Mouse (Mus musculus) lung, adult 2 months (tissue): Measurements from ENCODE around the gene Cryzl2. TPM values are rescaled to one million over a fixed set of nuclear protein-coding genes. Genes with fewer than 3 reads are reported as not detected.

Source experiments
- DNase-seq: peaks from one replicate; pipeline ENCODE4 v3.0.0; 2022
- H3K4me1 ChIP-seq: fragments of 200-500 bp; 2 replicates; pipeline ENCODE4 v1.6.1; 2011; ENCODE audit warnings: low read length; ENCODE audit not compliant: control insufficient read depth, insufficient read depth
- H3K4me3 ChIP-seq: fragments of 200-500 bp; replicated peaks from 2 replicates; pipeline ENCODE3; 2011; ENCODE audit warnings: low read depth, mild to moderate bottlenecking, control low read depth, low read length; ENCODE audit errors: extremely low read depth
- CTCF ChIP-seq: fragments of 200-500 bp; IDR thresholded peaks from 2 replicates; pipeline ENCODE4 v1.5.1; 2011; ENCODE audit warnings: mild to moderate bottlenecking, low read length, control low read depth; ENCODE audit not compliant: insufficient read depth
- POLR2A ChIP-seq: fragments of 200-500 bp; IDR thresholded peaks from 2 replicates; pipeline ENCODE4 v1.6.1; 2011; ENCODE audit warnings: low read depth, mild to moderate bottlenecking, control low read depth, low read length, borderline replicate concordance; ENCODE audit errors: extremely low read depth
- WGBS: fragments of 180-500 bp; shearing (Covaris S2); methylation state at CpG from one replicate; pipeline ENCODE4 v1.1.7; 2018; 5-methylcytosine and 5-hydroxymethylcytosine counted together
- polyA plus RNA-seq: library from polyadenylated mRNA; depleted of rRNA; stranded (reverse); fragments of >200 nt; gene quantifications from 2 replicates; pipeline ENCODE4 v1.2.3, GENCODE M21; 2012; rRNA removed

Gene Cryzl2
- polyA plus RNA-seq, 1 experiment = 15.0 TPM

DNA sequence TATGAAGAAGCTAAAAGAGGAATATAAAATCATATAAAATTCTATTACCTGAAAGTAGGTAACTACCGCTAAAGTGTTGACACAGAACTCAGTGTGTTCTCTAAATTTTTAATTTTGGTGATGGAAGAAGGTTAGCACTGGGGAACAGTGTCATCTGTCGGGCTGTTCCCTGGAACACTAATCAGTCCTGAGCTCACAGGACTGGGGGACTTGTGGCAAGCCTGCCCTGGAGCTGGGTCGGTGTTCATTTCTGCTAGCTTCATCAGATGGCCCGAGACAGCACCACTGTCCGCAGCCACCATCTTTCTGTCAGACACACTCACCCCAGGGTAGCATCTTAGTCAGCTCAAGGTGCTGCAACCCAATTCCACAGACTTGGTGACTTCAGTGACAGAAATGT is 63.9 kb downstream of the Cryzl2 start:
- 91% methylated on average over 5 of the region's 5 CpGs for WGBS
- H3K4me1 ChIP-seq = peaks cover 10% of the 10 kb centered on the region

DNA sequence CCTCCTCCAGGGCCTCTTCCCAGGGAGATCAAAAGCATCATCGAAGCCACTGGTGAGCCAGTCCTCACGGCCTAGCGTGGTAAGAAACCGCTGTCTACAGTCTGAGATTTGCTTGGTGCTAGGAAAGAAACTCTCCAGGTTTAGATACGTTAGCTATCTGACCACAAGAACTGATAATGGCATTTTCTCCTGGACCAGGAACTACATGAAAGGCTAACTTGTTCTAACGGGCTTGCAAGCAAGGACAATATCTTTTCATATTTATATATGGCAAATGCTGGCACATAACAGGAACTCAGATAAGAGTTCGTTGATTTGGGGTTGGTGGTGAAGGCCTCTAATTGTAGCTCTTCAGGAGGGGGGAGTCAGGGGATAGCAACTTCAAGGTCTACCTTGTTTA is 66.4 kb downstream of the Cryzl2 start:
- H3K4me3 ChIP-seq = no peak overlapping the region
- DNase-seq = no peak
- WGBS = 80% methylated on average over 7 of the region's 7 CpGs
- no peak for TF ChIP-seq CTCF
- TF ChIP-seq POLR2A = no peak
- peaks cover 12% of the 10 kb centered on the region for H3K4me1 ChIP-seq

More for the DNA sequence above, 63.9 kb downstream of the Cryzl2 start:
- H3K4me3 ChIP-seq = no peak overlapping the region
- TF ChIP-seq POLR2A (no peak), CTCF (no peak)
- DNase-seq = no peak

DNA sequence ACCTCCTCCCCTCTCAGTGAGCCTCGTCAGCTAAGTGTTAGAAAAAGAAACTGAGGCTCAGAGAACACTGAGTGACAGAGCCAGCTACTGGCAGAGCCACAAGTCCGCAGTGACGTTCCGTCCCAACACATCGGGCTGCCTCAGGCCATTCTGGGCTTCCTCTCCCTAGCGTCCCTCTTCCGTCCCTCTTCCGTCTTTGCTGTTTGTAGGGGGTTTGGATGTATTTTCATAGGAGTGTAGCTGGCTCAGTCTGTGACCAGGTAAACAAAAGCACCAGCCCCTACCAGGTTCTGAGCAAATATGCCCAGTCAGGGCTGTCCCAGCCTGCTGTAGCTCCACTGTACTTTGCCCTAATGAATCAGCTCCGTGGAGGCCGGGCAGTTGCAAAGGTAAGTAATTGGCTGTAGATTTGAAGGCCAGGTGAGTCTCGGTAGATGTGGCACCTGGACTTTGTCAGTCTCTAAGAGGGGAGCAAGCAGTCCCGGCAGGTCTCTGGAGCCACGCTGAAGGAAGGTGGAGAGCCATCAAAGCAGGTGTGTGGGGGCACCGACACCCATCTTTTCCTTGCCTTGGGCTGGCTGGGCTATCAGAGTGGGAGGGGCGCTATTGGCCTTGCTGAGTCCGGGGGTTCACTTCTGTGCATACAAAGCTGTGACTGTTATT is 67.4 kb downstream of the Cryzl2 start:
- WGBS = 79% methylated on average over 16 of the region's 16 CpGs
- DNase-seq = no peak
- Histone ChIP-seq H3K4me1 (peaks cover 12% of the 10 kb centered on the region), H3K4me3 (no peak overlapping the region)
- TF ChIP-seq POLR2A = no peak
- no peak for TF ChIP-seq CTCF

DNA sequence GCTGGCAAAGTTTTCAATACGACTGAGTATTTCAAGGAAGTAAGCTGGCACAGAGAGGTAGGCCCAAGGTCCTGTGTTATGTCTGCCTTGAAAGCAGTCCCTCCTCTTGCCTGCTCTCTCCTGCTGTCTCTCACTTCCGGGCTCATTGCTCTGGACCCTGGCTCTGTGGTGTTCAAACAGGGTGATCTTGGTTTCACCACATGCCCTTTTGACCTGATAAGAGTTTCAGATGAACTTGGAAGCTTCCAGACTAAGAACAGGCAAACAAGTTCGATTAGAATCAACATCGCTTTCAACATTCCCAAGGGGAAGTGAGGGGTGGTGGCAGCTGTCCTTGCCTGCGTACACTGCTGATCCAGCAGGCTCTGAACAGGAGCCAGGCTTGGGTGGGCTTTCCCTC is 68.2 kb downstream of the Cryzl2 start:
- 33% methylated on average over 5 of the region's 5 CpGs for WGBS

DNA sequence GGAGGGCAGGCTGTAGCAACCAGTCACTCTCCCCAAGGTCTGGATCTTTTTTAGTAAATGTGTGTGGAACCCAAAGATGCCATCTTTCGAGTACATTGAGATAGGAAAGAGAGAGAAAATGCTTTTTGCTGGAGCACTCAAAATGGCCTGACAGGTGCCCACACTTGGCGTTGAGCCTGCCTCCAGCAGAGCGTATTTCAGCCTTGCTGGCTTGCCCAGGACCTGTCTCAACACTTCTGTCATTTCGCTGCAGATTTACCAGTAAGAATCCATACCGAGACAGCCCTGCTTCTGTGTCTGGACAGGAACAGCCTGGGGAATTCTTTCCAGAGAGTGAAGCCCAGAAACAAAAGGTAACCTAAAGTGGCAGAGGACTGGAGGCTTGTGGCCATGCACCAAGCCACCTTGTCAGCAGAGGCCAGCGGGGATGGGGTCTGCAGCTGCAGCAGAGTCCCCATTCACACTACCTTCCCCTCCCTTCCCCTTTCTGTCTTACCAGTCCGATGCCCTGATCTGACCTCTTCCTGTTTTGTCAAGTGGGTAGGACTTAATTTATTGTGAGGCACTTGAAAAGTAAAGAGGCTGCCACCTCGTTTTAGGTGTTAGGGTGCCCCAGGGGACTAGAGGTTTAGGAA is 74.6 kb downstream of the Cryzl2 start:
- H3K4me3 ChIP-seq = no peak overlapping the region
- no peaks in the 10 kb centered on the region; the same call in 1 of the 2 replicates for H3K4me1 ChIP-seq
- WGBS = 50% methylated on average over 8 of the region's 8 CpGs
- no peak for DNase-seq
- TF ChIP-seq POLR2A (no peak), CTCF (no peak)

More for the DNA sequence above, 68.2 kb downstream of the Cryzl2 start:
- Histone ChIP-seq H3K4me1 (peaks cover 12% of the 10 kb centered on the region), H3K4me3 (no peak overlapping the region)
- TF ChIP-seq POLR2A (no peak), CTCF (no peak)
- no peak for DNase-seq

GRCm38 (mm10) chr1:157535571-157535970 is 77.2 kb downstream of the Cryzl2 start:
- Histone ChIP-seq H3K4me1 (no peaks in the 10 kb centered on the region; the same call in 1 of the 2 replicates), H3K4me3 (no peak overlapping the region)
- WGBS = 91% methylated on average over 1 of the region's 1 CpGs
- DNase-seq = no peak
- no peak for TF ChIP-seq CTCF
- no peak for TF ChIP-seq POLR2A

DNA sequence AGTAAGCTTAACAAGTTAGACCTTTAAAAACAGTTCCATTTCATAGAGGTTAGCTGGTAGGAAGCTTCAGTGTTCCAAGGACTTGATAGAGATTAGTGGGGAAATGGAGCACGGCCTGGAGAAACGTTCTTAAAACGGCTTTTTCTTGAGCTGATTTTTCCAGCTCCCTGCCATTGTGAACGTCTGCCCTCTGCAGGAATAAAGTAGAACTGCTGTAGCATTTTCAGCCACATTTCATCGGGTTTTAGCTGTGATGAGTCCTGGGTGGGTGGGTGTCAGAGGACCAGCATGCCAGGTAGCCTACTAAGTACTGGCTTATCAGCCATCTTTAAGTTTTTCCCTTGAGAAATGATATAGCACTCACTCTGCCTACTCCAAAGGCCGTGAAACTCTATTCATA is 78.1 kb downstream of the Cryzl2 start:
- Histone ChIP-seq H3K4me3 (no peak overlapping the region), H3K4me1 (no peaks in the 10 kb centered on the region; the same call in 1 of the 2 replicates)
- no peak for DNase-seq
- 10% methylated on average over 6 of the region's 6 CpGs for WGBS
- TF ChIP-seq POLR2A (no peak), CTCF (peak; percentile 35; the same call in 1 of the 2 replicates)

DNA sequence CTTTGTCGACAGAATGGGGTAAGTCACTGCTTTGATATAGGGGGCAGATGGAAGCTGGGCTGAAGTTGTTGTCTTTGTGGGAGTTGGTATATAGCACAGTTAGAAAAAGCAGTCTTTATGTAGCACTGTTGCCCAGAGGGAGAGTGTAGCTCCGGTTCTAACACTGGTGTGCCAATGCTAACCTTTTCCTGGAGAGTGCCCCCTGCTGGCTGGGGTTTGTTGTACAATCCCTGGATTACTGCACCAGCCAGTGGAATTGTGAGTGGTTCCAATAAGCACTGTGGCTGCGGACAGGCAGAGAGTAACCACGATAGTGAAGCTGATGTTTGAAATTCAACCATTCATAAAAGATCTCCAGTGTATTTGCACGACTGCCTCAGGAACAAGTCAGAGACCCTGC is 79.3 kb downstream of the Cryzl2 start:
- Histone ChIP-seq H3K4me3 (no peak overlapping the region), H3K4me1 (no peaks in the 10 kb centered on the region; the same call in 1 of the 2 replicates)
- 82% methylated on average over 5 of the region's 5 CpGs for WGBS
- peak; percentile 43 for DNase-seq
- TF ChIP-seq CTCF (peak; percentile 42), POLR2A (no peak)

Other genes with a start within 250 kb of the Cryzl2 start
- gene Rasal2, start 46.0 kb upstream of the Cryzl2 start, polyA plus RNA-seq = 7.6 and 10.4 TPM in 2 replicates
- 5.8 and 8.0 TPM in 2 replicates for gene Sec16b, start 48.2 kb downstream of the Cryzl2 start, polyA plus RNA-seq